Mouse (Mus musculus) brain, embryonic 18.5 days (tissue): ENCODE data around the gene Degs2.

Experiments
- DNase-seq: peaks from one replicate; pipeline ENCODE4 v3.0.0-alpha.2; 2012; ENCODE audit warnings: low read depth, low spot score

Degs2 gene

DNA sequence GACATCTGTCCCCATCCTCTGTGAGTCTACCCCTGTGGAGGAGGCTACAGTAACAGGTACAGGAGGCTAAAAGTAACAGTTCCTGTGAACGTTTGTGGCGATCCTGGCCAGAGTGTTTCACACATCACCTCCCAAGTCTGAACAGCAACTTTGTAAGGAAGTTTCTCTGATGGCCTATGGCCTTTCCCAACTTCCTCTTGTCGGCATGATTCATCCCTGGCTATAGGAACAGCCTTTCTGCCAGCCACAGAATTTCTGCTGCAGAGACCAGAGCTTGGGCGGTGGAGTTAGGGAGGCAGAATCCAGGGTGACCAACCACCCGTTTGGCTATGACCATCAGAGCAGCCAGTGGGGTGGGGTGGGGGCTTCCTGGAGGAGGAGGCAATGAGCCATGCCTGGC lies 2.1 kb downstream of the Degs2 start:
- no peak for DNase-seq

DNA sequence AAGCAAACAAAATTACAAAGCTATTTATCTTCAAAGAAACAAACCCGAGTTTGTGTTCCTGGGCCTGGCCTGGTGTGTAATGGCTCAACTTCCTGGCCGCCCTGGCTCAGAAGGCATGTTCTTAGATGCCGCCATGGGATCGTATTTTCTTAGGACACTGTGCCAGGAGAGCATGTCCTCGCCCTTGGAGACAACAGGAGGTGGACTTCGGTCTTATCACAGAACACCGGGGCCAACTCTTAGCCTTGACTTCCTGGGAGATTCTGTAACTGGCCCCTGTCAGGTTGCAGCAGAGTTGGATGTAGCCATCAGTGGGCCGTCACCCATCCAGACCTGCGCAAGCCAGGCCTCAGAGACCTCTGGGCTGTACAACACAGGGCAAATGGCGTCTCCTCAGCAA lies 2.5 kb downstream of the Degs2 start:
- no peak for DNase-seq

DNA sequence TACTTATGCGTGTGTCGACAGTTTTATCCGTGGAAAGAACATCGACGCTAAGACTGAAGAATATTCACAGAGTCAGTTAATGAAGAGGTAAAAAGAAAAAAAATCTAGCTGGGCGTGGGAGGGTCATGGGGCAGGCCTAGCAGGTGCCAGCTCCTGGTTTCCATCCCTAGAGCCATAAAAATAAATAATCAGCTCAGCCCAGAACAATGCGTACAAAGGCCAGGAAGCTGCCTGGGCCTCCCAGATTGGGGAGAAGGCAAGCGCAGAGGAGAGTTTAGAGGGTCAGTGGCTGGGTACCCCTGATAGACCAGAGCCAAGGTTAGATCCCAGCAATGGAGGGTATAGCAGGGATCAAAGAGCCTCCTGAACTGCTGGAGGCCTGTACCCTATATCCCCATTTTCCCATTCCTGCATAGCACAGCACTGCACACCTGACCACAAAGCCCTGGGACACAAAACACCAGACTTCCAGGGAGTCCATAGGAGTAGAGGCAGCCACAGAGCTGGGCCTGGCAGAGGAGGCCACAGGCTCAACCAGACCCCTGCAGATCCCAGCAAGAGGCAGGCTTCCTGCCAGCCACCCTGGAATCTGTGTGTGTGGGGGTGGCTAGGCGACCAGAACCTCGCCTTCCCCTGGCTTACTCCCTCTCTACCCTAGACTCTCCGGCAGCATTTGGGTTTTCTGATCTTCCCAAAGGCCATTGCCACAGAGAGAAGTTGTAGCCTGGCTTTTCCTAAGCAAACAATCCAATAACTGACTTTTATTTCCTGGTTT lies 3.2 kb downstream of the Degs2 start:
- no peak for DNase-seq

GRCm38 (mm10) chr12:108694223-108694622 lies 7.9 kb downstream of the Degs2 start:
- DNase-seq: no peak

GRCm38 (mm10) chr12:108693592-108693991 lies 8.5 kb downstream of the Degs2 start:
- DNase-seq: no peak

- DNase-seq: no peak
These were observed 11.6 kb downstream of the Degs2 start for GRCm38 (mm10) chr12:108690529-108690928.

- no peak for DNase-seq
These were observed 12.9 kb downstream of the Degs2 start for GRCm38 (mm10) chr12:108689167-108689566.

DNA sequence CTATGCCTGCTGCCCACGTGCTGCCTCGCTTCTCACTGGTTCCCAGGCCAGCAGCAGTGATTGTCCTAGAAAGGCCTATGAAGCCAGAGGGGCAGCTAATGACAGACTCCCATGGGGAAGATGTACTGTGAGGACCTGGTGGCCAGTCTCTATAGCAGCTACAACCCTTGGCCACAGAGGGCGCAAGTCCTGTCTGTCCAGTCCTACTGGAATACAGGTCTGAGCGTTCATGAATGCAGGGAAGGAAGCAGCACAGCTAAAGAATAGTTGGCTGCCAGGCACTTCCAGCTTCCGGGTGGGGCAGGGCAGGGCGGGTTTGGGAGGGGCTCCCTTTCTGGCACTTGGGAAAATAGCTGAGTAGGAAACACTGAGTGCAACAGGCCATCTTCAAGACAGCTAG lies 15.2 kb downstream of the Degs2 start:
- DNase-seq: no peak

DNA sequence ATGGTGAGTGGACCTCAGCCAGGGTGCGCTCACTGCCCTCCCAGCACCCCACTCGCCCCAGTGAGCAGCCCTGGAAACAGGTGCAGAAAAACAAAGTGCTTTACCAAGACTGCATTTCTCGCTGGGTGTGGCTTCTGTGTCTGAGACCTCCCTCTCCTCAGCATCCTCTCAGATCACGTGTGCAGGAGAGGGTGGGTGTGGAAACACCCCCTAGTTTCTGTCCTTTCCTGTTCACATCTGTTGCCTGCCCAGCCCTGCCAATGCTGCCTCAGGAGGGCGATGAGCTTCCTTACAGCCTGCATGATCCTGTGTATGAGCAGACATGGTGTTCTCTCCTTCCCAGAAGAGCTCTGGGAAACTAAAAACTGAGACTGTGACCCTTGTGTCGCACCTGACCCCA lies 15.7 kb downstream of the Degs2 start:
- no peak for DNase-seq

DNA sequence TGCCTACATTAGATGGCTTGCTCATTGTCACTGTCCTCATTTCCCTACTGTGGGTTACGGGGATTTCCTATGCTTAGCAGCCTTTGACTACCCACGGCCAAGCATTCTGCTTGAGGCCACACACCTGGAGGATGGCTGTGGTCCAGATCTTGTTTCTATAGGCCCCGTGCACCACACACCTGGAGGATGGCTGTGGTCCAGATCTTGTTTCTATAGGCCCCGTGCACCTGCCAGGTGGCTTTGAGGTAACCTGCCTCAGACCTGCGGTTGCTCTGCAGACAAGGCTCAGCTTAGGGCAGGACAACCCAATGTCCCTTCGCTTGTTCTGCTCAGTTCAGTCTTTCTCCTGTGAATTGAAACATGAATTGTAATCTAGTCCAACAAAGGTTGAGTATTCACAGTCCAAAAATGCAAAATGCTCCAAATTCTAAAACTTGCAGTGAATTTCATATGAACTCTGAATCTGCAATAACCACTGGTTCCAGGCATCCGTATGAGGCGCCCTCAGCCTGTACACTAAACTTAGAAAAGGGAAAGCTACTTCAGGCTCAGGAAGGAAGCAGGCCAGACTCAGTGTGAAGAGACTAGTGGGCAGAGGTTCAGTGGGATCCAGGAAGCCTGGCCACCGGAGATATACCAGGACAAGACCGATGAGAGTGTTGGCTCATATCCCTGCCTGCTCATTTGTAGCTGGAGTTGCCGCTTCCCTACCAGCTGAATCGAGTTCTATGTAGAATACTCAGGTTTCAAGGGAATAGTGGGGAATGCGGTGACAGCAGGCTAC lies 19.7 kb downstream of the Degs2 start:
- no peak for DNase-seq

GRCm38 (mm10) chr12:108680861-108681260 lies 21.3 kb downstream of the Degs2 start:
- no peak for DNase-seq

GRCm38 (mm10) chr12:108678366-108678765 lies 23.7 kb downstream of the Degs2 start:
- DNase-seq: no peak

- DNase-seq: no peak
These were observed 25.0 kb downstream of the Degs2 start for GRCm38 (mm10) chr12:108677116-108677515.

DNA sequence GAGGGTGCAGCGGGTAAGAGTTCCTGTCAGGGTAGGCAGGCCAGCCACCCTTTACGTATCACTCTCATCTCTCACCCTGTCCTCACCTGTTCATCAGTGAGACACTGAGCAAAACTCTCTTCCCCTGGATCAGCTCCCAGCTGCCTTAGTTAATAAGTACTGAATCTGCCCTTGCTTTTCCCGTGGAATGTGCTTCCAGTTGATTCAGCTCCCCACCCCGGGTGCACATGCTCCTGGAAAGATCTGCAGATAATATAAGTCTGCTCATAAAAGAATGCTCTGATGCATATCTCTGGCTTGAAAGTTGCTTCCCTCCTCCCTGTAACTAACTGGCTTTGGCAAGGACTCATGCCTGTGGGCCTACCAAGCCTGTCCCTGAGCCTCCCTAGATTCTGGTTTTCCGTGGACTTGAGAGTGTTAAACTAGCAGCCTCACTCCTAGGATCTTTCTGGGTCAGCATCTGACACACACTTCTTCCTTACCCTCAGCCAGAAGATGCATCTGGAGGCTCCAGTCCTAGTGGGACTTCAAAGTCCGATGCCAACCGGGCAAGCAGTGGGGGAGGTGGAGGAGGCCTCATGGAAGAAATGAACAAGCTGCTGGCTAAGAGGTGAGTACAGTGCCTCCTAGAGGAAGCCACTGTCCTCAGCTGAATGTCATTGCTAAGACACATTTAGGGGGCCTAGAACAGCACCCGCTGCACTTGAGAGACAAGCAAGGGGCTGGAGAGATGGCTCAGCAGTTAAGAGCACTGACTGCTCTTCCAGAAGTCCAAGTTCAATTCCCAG lies 26.3 kb downstream of the Degs2 start:
- DNase-seq: no peak

DNA sequence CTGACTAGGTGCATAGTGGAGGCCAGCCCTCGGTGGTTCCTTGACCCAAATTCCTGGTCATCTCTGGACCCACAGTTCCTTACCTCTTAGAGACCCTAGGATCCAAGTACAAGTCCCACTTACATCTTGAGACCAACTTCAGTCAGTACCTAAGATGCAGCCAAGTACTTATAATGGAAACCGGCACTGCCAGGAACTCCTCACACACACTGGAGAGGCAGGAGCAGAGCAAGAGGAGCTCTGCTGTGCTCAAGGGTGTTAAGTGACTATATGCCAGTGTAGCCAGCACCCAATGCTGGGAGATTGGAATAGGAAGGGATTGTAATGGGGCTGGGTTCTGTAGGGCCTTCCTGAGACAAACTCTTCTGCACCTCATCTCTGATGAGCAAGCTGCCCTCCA lies 27.2 kb downstream of the Degs2 start:
- no peak for DNase-seq

GRCm38 (mm10) chr12:108674502-108674901 lies 27.6 kb downstream of the Degs2 start:
- DNase-seq: no peak

DNA sequence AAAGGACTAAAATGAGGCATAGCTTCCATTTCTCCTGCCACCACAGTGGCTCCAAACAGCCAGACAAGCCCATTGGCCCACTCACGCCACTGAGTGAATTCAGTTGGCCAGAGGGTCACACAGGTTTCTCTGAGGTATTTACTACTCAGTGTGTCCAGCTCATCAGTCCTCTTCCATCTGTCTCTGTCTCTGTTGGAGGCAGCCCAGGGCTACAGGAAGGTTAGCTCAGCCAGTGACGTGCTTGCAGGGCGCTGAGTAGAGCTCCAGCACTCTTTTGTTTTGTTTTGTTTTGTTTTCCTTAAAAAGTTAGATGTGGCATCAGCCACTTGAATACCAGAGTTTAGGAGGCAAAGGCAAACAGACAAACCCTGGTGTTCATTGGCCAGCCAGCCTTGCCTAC lies 28.6 kb downstream of the Degs2 start:
- no peak for DNase-seq

- no peak for DNase-seq
These were observed 29.2 kb downstream of the Degs2 start for GRCm38 (mm10) chr12:108672908-108673307.

GRCm38 (mm10) chr12:108671541-108671940 lies 30.6 kb downstream of the Degs2 start:
- no peak for DNase-seq

- peak; percentile 16 for DNase-seq
These were observed 33.4 kb downstream of the Degs2 start for GRCm38 (mm10) chr12:108668606-108669235.

DNA sequence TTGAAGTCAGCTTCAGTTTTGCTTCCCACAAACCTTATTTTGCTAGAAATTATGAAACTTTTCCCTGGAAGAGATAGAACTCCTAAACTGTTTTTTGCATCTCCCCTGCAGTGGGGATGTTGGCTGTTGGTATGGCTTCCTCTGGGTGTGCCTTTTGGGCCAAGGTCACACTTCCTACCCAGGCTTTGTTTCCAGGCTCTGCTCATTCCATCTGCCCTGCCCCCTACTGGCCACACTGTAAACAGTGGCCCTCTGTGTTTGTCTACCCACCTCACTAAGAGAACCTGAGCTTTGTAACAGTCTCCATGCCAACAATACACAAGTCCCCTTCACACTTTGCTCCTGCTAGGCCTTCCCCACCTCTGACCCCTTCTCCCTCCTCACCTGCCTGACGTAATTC lies 44.8 kb downstream of the Degs2 start:
- DNase-seq: no peak
